Mouse (Mus musculus) G1E (cell line): ENCODE data around the gene Borcs8. TPM values are rescaled to one million over a fixed set of nuclear protein-coding genes. Genes with fewer than 3 reads are reported as not detected.

Source experiments
- ATAC-seq: 2 replicates; pipeline ENCODE4 v1.8.0; 2016; ENCODE audit warnings: mild to moderate bottlenecking; ENCODE audit not compliant: insufficient number of reproducible peaks, poor library complexity, low FRiP score, severe bottlenecking; ENCODE audit errors: extremely low read depth
- DNase-seq: peaks from one replicate; pipeline ENCODE4 v3.0.0; 2012; ENCODE audit warnings: low spot score
- H3K27me3 ChIP-seq: 2 replicates; pipeline ENCODE4 v1.6.1; 2012; ENCODE audit warnings: mild to moderate bottlenecking, low read length, inconsistent platforms; ENCODE audit not compliant: insufficient read depth
- H3K36me3 ChIP-seq: replicated peaks from 2 replicates; pipeline ENCODE3; 2012; ENCODE audit warnings: mild to moderate bottlenecking, inconsistent platforms
- H3K4me1 ChIP-seq: 2 replicates; pipeline ENCODE4 v1.6.1; 2012; ENCODE audit warnings: low read depth, low read length, inconsistent platforms, mixed read lengths; ENCODE audit not compliant: insufficient read depth
- H3K4me3 ChIP-seq: 2 replicates; pipeline ENCODE4 v1.5.1; 2012; ENCODE audit warnings: low read depth, mild to moderate bottlenecking, inconsistent platforms, low read length, moderate library complexity, mixed read lengths
- H3K9me3 ChIP-seq: replicated peaks from 2 replicates; pipeline ENCODE4 v1.6.1; 2012; ENCODE audit warnings: inconsistent platforms
- CTCF ChIP-seq: IDR thresholded peaks from 2 replicates; pipeline ENCODE4 v1.5.1; 2012; ENCODE audit warnings: low read depth, low read length, inconsistent platforms, mixed read lengths
- GATA1 ChIP-seq: IDR thresholded peaks from 2 replicates; pipeline ENCODE4 v1.6.1; 2012; ENCODE audit warnings: borderline replicate concordance, low read length, inconsistent platforms, mixed read lengths
- GATA2 ChIP-seq: IDR thresholded peaks from 2 replicates; pipeline ENCODE4 v1.6.1; 2012; ENCODE audit warnings: low read depth, low read length, inconsistent platforms, borderline replicate concordance
- POLR2AphosphoS5 ChIP-seq: IDR thresholded peaks from 2 replicates; pipeline ENCODE4 v1.6.1; 2012; ENCODE audit warnings: low read depth, low read length, inconsistent platforms; ENCODE audit not compliant: insufficient replicate concordance
- TAL1 ChIP-seq: conservative IDR thresholded peaks from 2 replicates; pipeline ENCODE4 v1.6.1; 2012; ENCODE audit warnings: low read depth, low read length, inconsistent platforms, mixed read lengths
- polyA plus RNA-seq: library from polyadenylated mRNA; stranded (reverse); fragments of >175 nt; gene quantifications from 2 replicates; pipeline ENCODE4 v1.2.3, GENCODE M21; 2012
- total RNA-seq, 2 experiments: library from RNA; stranded (forward) in 1 of 2; stranded (reverse) in 1 of 2; fragments of 200-1000 nt in 1 of 2; fragments of >200 nt in 1 of 2; fragmentation: Nextera tagmentation in 1 of 2; gene quantifications; 2 replicates each; pipeline ENCODE4 v1.2.3; 2014 to 2017

The Borcs8 gene
- total and polyA plus RNA-seq, 3 experiments: 42.9 to 82.4 (median 73.8) TPM

DNA sequence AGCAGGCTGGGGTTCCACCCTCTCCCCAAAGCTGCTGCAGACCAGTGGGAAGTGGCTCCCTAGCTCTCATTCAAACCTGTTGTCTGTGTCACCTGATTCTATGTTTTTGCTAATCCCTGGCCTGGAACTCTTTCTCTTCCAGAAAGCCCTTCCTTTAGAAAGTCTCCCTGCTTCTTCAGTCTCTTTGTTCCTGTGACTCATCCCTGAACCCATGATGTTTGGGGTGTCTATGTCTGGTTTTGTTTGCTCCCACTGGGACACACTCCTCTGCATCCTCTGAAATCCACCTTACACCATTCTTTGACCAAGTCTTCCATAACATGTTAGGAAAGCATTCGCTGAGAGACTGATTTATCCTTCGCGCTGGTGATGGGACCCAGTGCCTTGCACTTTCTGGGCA, 9.2 kb upstream of the Borcs8 start:
- Histone ChIP-seq H3K4me3 (no peak overlapping the region), H3K9me3 (no peaks in the 10 kb centered on the region), H3K36me3 (peaks cover 33% of the 10 kb centered on the region), H3K27me3 (peaks cover 13% of the 10 kb centered on the region), H3K4me1 (peaks cover 31% of the 10 kb centered on the region)
- no peak for DNase-seq
- TF ChIP-seq POLR2AphosphoS5 (no peak), TAL1 (no peak), CTCF (no peak), GATA2 (no peak), GATA1 (no peak)
- ATAC-seq: no peak

DNA sequence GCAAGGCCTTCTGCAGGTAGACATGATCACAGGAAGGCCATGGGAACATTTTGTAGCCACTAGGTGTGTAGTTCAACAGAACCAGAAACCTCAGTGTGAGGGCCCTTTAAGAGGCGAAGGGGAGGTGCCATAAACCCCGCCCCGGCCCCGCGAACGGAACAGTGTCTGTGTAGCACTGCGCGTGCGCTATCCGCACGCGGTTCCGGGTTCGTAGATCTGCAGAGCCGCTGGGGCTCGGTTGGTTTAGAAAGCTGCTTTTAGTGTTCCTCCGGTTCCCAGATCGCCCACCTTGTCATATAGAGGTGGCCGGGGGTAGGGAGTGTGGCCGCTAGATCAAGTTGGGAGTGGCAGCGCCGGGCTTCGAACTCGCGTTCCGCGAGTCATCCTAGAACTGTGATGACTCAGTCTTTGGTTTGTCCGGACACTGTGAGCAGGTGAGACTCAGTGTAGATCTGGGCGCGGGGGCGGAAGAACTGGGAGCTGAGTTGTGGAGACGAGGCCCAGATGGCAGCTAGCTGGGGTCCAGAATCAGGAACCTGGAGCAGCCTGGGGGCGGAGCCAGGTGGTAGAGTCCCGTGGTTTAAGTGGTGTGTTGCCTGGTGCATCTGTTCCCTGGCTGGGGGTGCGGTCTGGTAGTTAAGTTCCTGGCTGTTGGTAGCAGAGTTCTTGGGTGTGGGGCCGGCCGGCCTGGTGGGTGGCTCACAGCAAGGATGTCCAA, 8.0 kb upstream of the Borcs8 start, which contains the start of gene Nr2c2ap:
Nr2c2ap (plus strand) TSS at position 168 of the 718 bp plus-strand sequence.
- Histone ChIP-seq H3K27me3 (peaks cover 7% of the 10 kb centered on the region; the same call in 1 of the 2 replicates), H3K4me3 (peak within 1 kb of the TSS; percentile 78), H3K4me1 (peaks cover 35% of the 10 kb centered on the region), H3K9me3 (no peaks in the 10 kb centered on the region), H3K36me3 (peaks cover 45% of the 10 kb centered on the region)
- ATAC-seq: peak; percentile 80
- peak; percentile 92 for DNase-seq
- TF ChIP-seq CTCF (no peak), POLR2AphosphoS5 (no peak), GATA1 (no peak), GATA2 (no peak), TAL1 (no peak)

DNA sequence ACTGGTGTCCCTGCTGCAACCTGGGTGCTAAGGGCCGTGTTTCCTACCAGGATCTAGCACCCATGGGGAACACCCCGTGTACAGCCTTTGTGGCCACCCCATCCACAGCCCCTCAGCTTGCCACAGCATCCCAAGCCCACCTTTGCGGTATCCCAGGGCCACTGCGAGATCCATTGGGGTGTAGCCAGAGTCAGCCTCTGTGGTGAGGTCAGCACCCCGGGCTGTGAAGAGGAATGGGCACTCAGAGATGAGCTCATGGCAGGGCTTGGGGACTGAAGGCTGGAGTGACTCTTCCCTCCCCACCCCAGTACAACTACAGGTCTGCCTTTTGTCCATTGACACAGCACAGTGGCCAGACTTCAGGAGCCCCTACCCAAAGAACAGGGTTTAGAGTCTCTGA, 5.2 kb upstream of the Borcs8 start:
- Histone ChIP-seq H3K4me3 (no peak overlapping the region), H3K4me1 (peaks cover 51% of the 10 kb centered on the region), H3K9me3 (no peaks in the 10 kb centered on the region), H3K27me3 (no peaks in the 10 kb centered on the region), H3K36me3 (peaks cover 54% of the 10 kb centered on the region)
- DNase-seq: no peak
- TF ChIP-seq GATA2: no peak
- TF ChIP-seq TAL1: no peak
- TF ChIP-seq GATA1: no peak
- no peak for TF ChIP-seq POLR2AphosphoS5
- TF ChIP-seq CTCF: no peak
- no peak for ATAC-seq

DNA sequence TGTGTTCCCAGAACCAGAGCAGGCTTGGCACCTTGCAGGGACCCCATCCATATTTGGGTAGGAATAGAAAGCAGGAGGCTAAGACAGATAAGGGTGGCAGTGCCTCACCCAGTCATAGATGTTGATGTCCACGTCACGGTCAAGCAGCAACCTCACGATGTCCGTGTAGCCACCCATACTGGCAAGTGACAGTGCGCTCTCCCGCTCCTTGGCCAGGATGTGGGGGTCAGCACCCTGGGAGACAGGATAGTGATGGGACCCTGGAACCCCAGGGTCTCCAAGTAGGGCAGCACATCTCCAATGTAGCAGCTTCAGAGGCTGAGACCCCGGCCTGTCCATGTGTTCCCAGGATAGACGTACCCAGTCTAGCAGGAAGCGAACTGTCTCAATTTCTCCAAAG, 4.4 kb upstream of the Borcs8 start:
- H3K4me3 ChIP-seq: no peak overlapping the region
- peaks cover 54% of the 10 kb centered on the region for H3K36me3 ChIP-seq
- peaks cover 46% of the 10 kb centered on the region for H3K4me1 ChIP-seq
- no peak for DNase-seq
- no peak for ATAC-seq
- no peaks in the 10 kb centered on the region for H3K9me3 ChIP-seq
- TF ChIP-seq TAL1 (no peak), CTCF (no peak), GATA2 (no peak), POLR2AphosphoS5 (no peak), GATA1 (no peak)
- no peaks in the 10 kb centered on the region for H3K27me3 ChIP-seq

DNA sequence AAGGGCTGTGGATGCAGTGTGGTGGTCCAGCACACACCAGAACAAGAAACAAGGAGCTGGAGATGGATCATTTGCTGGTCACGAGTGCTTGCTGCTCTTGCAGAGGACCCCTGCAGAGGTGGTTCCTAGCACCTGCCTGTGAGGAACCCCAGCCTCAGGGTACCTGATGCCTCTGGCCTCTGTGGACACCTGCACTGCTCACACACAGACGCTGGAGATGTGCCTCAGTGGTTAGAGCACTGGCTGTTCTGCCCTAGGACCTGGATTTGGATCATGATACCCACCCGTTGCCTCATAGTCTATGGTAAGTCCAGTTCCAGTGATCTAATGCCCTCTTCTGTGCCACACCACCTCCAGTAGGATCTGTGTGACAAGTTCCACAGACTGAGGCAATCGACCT, 2.7 kb upstream of the Borcs8 start:
- TF ChIP-seq POLR2AphosphoS5 (no peak), GATA2 (no peak), TAL1 (no peak), CTCF (no peak), GATA1 (no peak)
- Histone ChIP-seq H3K4me3 (no peak overlapping the region), H3K36me3 (peaks cover 60% of the 10 kb centered on the region), H3K4me1 (peaks cover 51% of the 10 kb centered on the region), H3K9me3 (no peaks in the 10 kb centered on the region), H3K27me3 (no peaks in the 10 kb centered on the region)
- no peak for ATAC-seq
- no peak for DNase-seq

DNA sequence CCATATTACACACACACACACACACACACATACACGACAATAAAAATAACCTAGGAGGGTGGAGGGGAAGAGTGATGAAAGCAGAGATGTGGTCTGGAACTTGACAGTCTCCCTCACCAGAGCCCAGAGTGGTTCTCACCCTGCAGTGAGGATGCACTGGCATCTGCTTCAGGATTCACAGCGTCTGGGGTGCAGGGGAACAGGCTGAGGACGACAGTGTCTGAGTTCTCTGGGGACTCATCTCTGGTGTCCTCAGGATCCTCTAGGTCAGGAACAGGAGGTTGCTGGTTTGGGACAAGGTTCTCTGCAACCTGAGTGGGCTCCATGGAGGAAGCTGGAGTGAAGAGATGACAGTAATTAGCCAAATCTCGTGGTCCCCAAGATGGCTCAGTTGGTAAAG, 1.4 kb upstream of the Borcs8 start:
- peak overlapping the region; percentile 82; the same call in 1 of the 2 replicates for H3K4me3 ChIP-seq
- peaks cover 62% of the 10 kb centered on the region for H3K36me3 ChIP-seq
- TF ChIP-seq POLR2AphosphoS5 (no peak), GATA2 (no peak), GATA1 (no peak)
- ATAC-seq (no peak), DNase-seq (no peak)
- peaks cover 48% of the 10 kb centered on the region for H3K4me1 ChIP-seq
- no peaks in the 10 kb centered on the region for H3K27me3 ChIP-seq
- H3K9me3 ChIP-seq: no peaks in the 10 kb centered on the region

DNA sequence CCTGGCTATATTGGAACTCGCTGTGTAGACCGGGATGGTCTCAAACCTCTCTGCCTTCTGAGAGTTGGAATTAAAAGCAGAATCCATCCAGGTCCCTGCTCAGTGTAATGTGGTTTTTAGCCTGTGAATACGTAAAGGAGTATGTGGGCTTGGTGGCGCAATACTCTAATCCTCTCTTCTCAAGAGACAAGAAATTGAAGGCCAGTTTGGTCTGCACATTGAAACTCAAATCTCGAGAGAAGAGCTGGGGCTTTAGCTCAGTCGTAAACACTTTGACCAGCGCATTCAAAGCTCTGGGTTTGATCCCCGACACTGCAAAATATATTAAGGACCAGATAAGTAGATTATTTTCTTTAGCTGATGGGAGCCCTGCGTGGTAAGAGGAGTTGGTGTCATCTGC, 682 bp downstream of the Borcs8 start:
- Histone ChIP-seq H3K36me3 (peaks cover 62% of the 10 kb centered on the region), H3K4me3 (peak overlapping the region; percentile 82), H3K4me1 (peaks cover 42% of the 10 kb centered on the region), H3K9me3 (no peaks in the 10 kb centered on the region), H3K27me3 (no peaks in the 10 kb centered on the region)
- ATAC-seq (no peak), DNase-seq (peak; percentile 26)
- TF ChIP-seq CTCF (no peak), GATA2 (no peak), POLR2AphosphoS5 (no peak), TAL1 (no peak), GATA1 (no peak)
